ENCODE assay signal across 12 mouse cellular contexts in the genomic region with DNA sequence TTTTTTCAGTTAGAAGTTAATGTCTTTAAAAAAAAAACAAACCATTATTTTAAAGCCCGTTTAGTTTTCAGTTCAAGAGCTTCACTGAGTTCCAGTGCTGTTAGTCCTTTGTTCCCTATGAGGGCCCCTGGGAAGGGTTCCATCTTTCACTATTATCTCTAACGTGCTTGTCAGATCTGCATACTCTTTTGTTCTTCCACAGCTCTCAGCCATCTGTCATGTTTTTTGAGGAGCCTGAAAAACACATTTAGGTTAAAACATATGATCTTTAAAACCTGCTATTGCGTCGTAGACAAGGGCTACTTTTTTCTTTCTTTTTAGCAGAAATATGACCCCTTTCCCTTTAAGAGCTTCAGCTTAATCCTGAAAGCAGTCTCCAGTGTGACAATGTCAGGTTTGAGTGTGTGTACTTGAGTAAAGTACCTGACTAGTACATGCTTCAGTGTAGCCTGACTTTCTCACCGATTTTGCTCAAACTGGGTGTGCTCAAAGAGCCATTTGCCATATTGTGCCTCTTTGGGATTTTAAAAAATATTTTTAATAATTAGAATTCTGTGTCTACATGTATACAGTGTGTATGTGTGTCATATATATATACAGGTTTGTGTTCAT.
A peak's percentile ranks its signal among the peaks of the same experiment; 100 is the strongest.
DNase-seq lines count a peak whose midpoint lies in the region; ATAC-seq lines count a peak whose summit lies in the region.
"Had no signal": no experiment of that assay in that cellular context is flagged by ENCODE, and none has a peak within 500 bp of the region (broad histone marks: within the 10 kb centered on the region; RNA-seq: fewer than 3 reads in every experiment).

No protein-coding gene starts in this region.

- no peaks in the 10 kb centered on the region for H3K9me3 ChIP-seq in neural tube, embryonic 11.5 days (ENCODE audit: control insufficient read depth, low read length)
- no peaks in the 10 kb centered on the region for H3K9me3 ChIP-seq in midbrain, embryonic 11.5 days (ENCODE audit: control insufficient read depth, low read length)
- H3K9me3 ChIP-seq: heart, embryonic 10.5 days had no signal

- intact Hi-C loops in left cerebral cortex, postnatal 14 days (cut with DNase I) = no loop called here

- H3K27ac ChIP-seq in neural tube, embryonic 11.5 days (ENCODE audit: low read depth, low read length) = peak overlapping the region; percentile 27; the same call in 1 of the 2 replicates
- H3K27ac ChIP-seq in midbrain, embryonic 11.5 days (ENCODE audit: low read depth, low read length) = peak overlapping the region; percentile 31; the same call in 1 of the 2 replicates
- H3K27ac ChIP-seq: heart, embryonic 10.5 days had no signal

- H3K4me2 ChIP-seq in neural tube, embryonic 11.5 days (ENCODE audit: low read depth) = no peak overlapping the region
- no peak overlapping the region for H3K4me2 ChIP-seq in midbrain, embryonic 11.5 days

- no peak for ATAC-seq in neural tube, embryonic 11.5 days (ENCODE audit: insufficient read depth, low FRiP score, low TSS enrichment)
- ATAC-seq in midbrain, embryonic 11.5 days (ENCODE audit: low FRiP score) = peak; percentile 77

- no peaks in the 10 kb centered on the region for H3K27me3 ChIP-seq in neural tube, embryonic 11.5 days (ENCODE audit: control insufficient read depth, insufficient read depth, low read length)
- no peaks in the 10 kb centered on the region for H3K27me3 ChIP-seq in midbrain, embryonic 11.5 days (ENCODE audit: control insufficient read depth, insufficient read depth, low read length)

- 53% methylated on average over 5 of the region's 5 CpGs for WGBS in neural tube, embryonic 11.5 days
- 40% methylated on average over 5 of the region's 5 CpGs for WGBS in midbrain, embryonic 11.5 days

- H3K36me3 ChIP-seq in neural tube, embryonic 11.5 days (ENCODE audit: control insufficient read depth, insufficient read depth, low read length) = no peaks in the 10 kb centered on the region
- no peaks in the 10 kb centered on the region for H3K36me3 ChIP-seq in midbrain, embryonic 11.5 days (ENCODE audit: control insufficient read depth, insufficient read depth, low read length)
- H3K36me3 ChIP-seq: heart, embryonic 10.5 days had no signal

- no peak overlapping the region for H3K9ac ChIP-seq in neural tube, embryonic 11.5 days (ENCODE audit: low read length)
- H3K9ac ChIP-seq in midbrain, embryonic 11.5 days (ENCODE audit: low read length) = no peak overlapping the region

- DNase-seq in embryo, embryonic 11 days = peak; percentile 20
- no peak for DNase-seq in embryo, embryonic 10 days (ENCODE audit: low spot score)
- DNase-seq in neural tube, embryonic 11.5 days (ENCODE audit: low spot score) = no peak
- DNase-seq in neural tube, embryonic 10.5 days (ENCODE audit: extremely low spot score, low spot score) = no peak
- no peak for DNase-seq in midbrain, embryonic 11.5 days (ENCODE audit: low spot score, missing footprints)
- DNase-seq in adrenal gland, postnatal 25 days = no peak
- no peak for DNase-seq in kidney, postnatal 10 days
- no peak for DNase-seq in left cerebral cortex, postnatal 14 days (ENCODE audit: low spot score in 2 of 2)
- DNase-seq: adrenal gland, postnatal 14 days; kidney, adult 2 months; liver had no signal

- no peaks in the 10 kb centered on the region for H3K4me1 ChIP-seq in neural tube, embryonic 11.5 days (ENCODE audit: control insufficient read depth, insufficient read depth, low read length)
- peaks cover 3% of the 10 kb centered on the region; the same call in 1 of the 2 replicates for H3K4me1 ChIP-seq in midbrain, embryonic 11.5 days (ENCODE audit: control insufficient read depth, insufficient read depth, low read length)
- H3K4me1 ChIP-seq: heart, embryonic 10.5 days had no signal

- H3K4me3 ChIP-seq in neural tube, embryonic 11.5 days (ENCODE audit: low read depth, low read length) = no peak overlapping the region
- no peak overlapping the region for H3K4me3 ChIP-seq in midbrain, embryonic 11.5 days (ENCODE audit: low read depth, low read length)
- H3K4me3 ChIP-seq: heart, embryonic 10.5 days had no signal
